Mouse (Mus musculus) lung, postnatal 0 days (tissue): ENCODE data around the gene Zfp618.

ENCODE experiments used
- CTCF ChIP-seq: IDR thresholded peaks from 2 replicates; pipeline ENCODE4 v1.5.1; 2016; ENCODE audit warnings: antibody characterized with exemption, mild to moderate bottlenecking
- EP300 ChIP-seq: IDR thresholded peaks from 2 replicates; pipeline ENCODE4 v1.6.1; 2016; ENCODE audit warnings: antibody characterized with exemption, mild to moderate bottlenecking, control low read depth

DNA sequence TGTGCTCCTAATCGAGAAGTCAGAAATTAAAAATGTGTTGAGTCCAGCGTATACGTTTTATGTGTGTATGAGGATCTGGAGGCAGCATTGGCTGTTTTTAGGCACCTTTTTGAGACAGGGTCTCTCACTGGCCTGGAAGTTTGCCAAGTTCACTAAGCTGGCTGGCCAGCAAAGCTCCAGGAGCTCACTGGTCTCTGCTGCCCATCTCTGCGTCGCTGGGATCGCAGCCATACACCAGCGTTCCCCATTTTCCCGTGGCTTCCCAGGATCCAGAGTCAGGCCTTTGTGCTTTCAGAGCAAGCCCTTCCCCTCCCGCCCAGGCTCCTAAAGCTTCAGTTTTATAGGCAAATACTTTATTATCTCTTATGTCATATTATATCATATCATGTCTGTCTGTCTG lies 42.8 kb downstream of the Zfp618 start:
- TF ChIP-seq CTCF, result no peak
- TF ChIP-seq EP300, result no peak
